Mouse (Mus musculus) lung, postnatal 4 days (tissue): ENCODE data around the gene Ncapd2.

Experiments used
- DNase-seq, 2 experiments: peaks; one replicate each; pipeline ENCODE4 v3.0.0; 2021

Ncapd2 gene

GRCm38 (mm10) chr6:125191332-125192015, at the start of gene Ncapd2, which contains the start of gene Mrpl51:
Ncapd2 (minus strand) TSS chr6:125191701.
Mrpl51 (plus strand) TSS chr6:125191801.
- peak; percentile 98 for DNase-seq

- DNase-seq = no peak
These were observed 49.1 kb upstream of the Ncapd2 start for GRCm38 (mm10) chr6:125240617-125241016.

GRCm38 (mm10) chr6:125239547-125239946, 48.0 kb upstream of the Ncapd2 start:
- DNase-seq = no peak

GRCm38 (mm10) chr6:125238396-125238795, 46.9 kb upstream of the Ncapd2 start:
- DNase-seq = no peak

- no peak for DNase-seq
These were observed 45.9 kb upstream of the Ncapd2 start for GRCm38 (mm10) chr6:125237421-125237820.

GRCm38 (mm10) chr6:125236782-125237181, 45.3 kb upstream of the Ncapd2 start, which contains the start of gene Cd27:
Cd27 (minus strand) TSS chr6:125237010.
- DNase-seq = no peak

GRCm38 (mm10) chr6:125236341-125236740, 44.8 kb upstream of the Ncapd2 start:
- DNase-seq = no peak

- DNase-seq = no peak
These were observed 43.0 kb upstream of the Ncapd2 start for GRCm38 (mm10) chr6:125234520-125234828.

- peak in 1 of 2 experiments; percentile 66 for DNase-seq
These were observed 42.5 kb upstream of the Ncapd2 start for GRCm38 (mm10) chr6:125233816-125234519.

- no peak for DNase-seq
These were observed 41.0 kb upstream of the Ncapd2 start for GRCm38 (mm10) chr6:125232516-125232915.

- DNase-seq = no peak
These were observed 40.5 kb upstream of the Ncapd2 start for GRCm38 (mm10) chr6:125232045-125232437.

GRCm38 (mm10) chr6:125231117-125232044, 39.9 kb upstream of the Ncapd2 start, which contains the start of gene Tapbpl:
Tapbpl (minus strand) TSS chr6:125231860.
- peak; percentile 68 to 70 for DNase-seq

- DNase-seq = no peak
These were observed 39.1 kb upstream of the Ncapd2 start for GRCm38 (mm10) chr6:125230571-125230970.

GRCm38 (mm10) chr6:125225518-125226115, 34.1 kb upstream of the Ncapd2 start:
- DNase-seq = no peak

- DNase-seq = no peak
These were observed 31.1 kb upstream of the Ncapd2 start for GRCm38 (mm10) chr6:125222577-125222976.

- DNase-seq = peak; percentile 28 to 60
These were observed 30.6 kb upstream of the Ncapd2 start for GRCm38 (mm10) chr6:125222146-125222545.

- no peak for DNase-seq
These were observed 29.7 kb upstream of the Ncapd2 start for GRCm38 (mm10) chr6:125221115-125221745.

- peak in 1 of 2 experiments; percentile 76 for DNase-seq
These were observed 27.5 kb upstream of the Ncapd2 start for GRCm38 (mm10) chr6:125218963-125219362.

GRCm38 (mm10) chr6:125217899-125218298, 26.4 kb upstream of the Ncapd2 start:
- no peak for DNase-seq

GRCm38 (mm10) chr6:125216898-125217297, 25.4 kb upstream of the Ncapd2 start:
- no peak for DNase-seq

- DNase-seq = peak; percentile 95 to 96
These were observed 23.9 kb upstream of the Ncapd2 start, which contains the start of gene Vamp1 for GRCm38 (mm10) chr6:125215148-125215954. Vamp1 (plus strand) TSS chr6:125215551.
